Mouse (Mus musculus): ENCODE measurements around the gene Ttyh1. TPM values are rescaled to one million over a fixed set of nuclear protein-coding genes. Genes with fewer than 3 reads are reported as not detected.
"Not testable (repeated sequence)": the region's sequence is repeated elsewhere in the genome, so short reads cannot be mapped to it uniquely, and the experiment has no call there.

Ttyh1 gene
- total and polyA plus RNA-seq, 3 experiments, result 0.15 to 0.26 TPM; not detected in 1

DNA sequence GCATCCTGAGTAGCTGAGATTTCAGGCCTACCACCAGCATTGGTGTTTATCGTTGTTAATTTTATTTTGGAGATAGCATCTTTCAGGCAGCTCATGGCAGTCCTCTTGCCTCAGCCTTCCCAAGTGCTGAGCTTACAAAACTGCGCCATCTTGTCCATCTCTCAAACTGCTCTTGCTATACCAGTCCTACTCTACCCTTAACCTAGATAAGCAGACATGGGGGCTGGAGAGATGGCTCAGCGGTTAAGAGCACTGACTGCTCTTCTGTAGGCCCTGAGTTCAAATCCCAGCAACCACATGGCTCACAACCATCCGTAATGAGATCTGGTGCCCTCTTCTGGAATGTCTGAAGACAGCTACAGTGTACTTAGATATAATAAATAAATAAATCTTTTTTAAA lies 42.4 kb downstream of the Ttyh1 start:
- H3K9ac ChIP-seq (ENCODE audit: control insufficient read depth, low read depth, low read length, poor library complexity, severe bottlenecking); H3K4me3 ChIP-seq (ENCODE audit: control insufficient read depth in 1 of 2, insufficient read depth in 1 of 2, low read depth in 2 of 2, low read length in 2 of 2); H3K79me2 ChIP-seq (ENCODE audit: control insufficient read depth, insufficient read depth, low read length, poor library complexity); H3K27me3 ChIP-seq (ENCODE audit: control insufficient read depth in 1 of 2, insufficient read depth in 2 of 2, low read length in 2 of 2); H3K9me3 ChIP-seq (replicated peaks; ENCODE audit: insufficient read depth, low read length); H3K4me1 ChIP-seq (ENCODE audit: control insufficient read depth in 1 of 2, insufficient read depth in 2 of 2, low read length in 2 of 2); DNase-seq (ENCODE audit: low read depth, low spot score); H3K36me3 ChIP-seq (ENCODE audit: control insufficient read depth in 1 of 2, insufficient read depth in 2 of 2, low read length in 2 of 2); H3K27ac ChIP-seq (ENCODE audit: control insufficient read depth, low read depth, low read length): not testable (repeated sequence)
- peak; percentile 71; the same call in 1 of the 2 replicates for TF ChIP-seq TBP (IDR thresholded peaks at IDR 0.05; ENCODE audit: low read depth, low read length)

DNA sequence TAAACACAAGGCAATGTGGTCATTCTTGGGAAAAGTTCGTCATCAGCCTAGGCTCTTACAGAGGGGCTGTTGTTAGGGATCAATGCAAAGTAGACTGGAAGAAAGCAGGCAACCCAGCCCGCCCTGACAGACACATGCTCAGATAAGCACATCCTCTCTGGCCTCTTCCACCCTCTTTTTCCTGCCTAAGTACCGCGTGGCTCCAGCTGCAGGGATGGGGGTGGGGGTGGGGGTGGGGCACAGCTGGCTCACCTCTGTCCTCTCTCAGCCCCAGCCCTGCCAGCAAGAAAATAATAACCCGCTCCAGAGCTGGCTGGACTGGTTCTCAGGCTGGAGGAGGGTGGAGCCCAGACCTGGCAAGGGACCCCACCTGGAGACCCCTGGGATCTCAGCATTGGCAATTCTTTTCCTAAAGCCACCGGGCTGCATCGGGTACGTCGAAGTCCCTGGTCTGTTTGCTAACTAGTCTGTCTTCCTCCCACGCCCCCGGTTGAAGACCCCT lies 44.4 kb downstream of the Ttyh1 start:
- Histone ChIP-seq H3K27me3 (ENCODE audit: control insufficient read depth in 1 of 2, insufficient read depth in 2 of 2, low read length in 2 of 2) (peaks cover 0 to 3% of the 10 kb centered on the region in 2 experiments; a peak in 3 of 4 replicates), H3K4me1 (ENCODE audit: control insufficient read depth in 1 of 2, insufficient read depth in 2 of 2, low read length in 2 of 2) (0 out of 4 replicates have a peak, but pooled peaks cover 0 to 2% of the 10 kb centered on the region in 2 experiments), H3K9me3 (replicated peaks; ENCODE audit: insufficient read depth, low read length) (no peaks in the 10 kb centered on the region), H3K9ac (ENCODE audit: control insufficient read depth, low read depth, low read length, poor library complexity, severe bottlenecking) (no peak overlapping the region), H3K27ac (ENCODE audit: control insufficient read depth, low read depth, low read length) (no peak overlapping the region), H3K79me2 (ENCODE audit: control insufficient read depth, insufficient read depth, low read length, poor library complexity) (no peaks in the 10 kb centered on the region), H3K36me3 (ENCODE audit: control insufficient read depth in 1 of 2, insufficient read depth in 2 of 2, low read length in 2 of 2) (no peaks in the 10 kb centered on the region), H3K4me3 (ENCODE audit: control insufficient read depth in 1 of 2, insufficient read depth in 1 of 2, low read depth in 2 of 2, low read length in 2 of 2) (no peak overlapping the region)
- no peak for TF ChIP-seq NELFE (IDR thresholded peaks at IDR 0.05; ENCODE audit: low read depth, low read length)
- TF ChIP-seq CHD2 (IDR thresholded peaks at IDR 0.05; ENCODE audit: low read length), result no peak
- no peak for DNase-seq (ENCODE audit: low read depth, low spot score)

DNA sequence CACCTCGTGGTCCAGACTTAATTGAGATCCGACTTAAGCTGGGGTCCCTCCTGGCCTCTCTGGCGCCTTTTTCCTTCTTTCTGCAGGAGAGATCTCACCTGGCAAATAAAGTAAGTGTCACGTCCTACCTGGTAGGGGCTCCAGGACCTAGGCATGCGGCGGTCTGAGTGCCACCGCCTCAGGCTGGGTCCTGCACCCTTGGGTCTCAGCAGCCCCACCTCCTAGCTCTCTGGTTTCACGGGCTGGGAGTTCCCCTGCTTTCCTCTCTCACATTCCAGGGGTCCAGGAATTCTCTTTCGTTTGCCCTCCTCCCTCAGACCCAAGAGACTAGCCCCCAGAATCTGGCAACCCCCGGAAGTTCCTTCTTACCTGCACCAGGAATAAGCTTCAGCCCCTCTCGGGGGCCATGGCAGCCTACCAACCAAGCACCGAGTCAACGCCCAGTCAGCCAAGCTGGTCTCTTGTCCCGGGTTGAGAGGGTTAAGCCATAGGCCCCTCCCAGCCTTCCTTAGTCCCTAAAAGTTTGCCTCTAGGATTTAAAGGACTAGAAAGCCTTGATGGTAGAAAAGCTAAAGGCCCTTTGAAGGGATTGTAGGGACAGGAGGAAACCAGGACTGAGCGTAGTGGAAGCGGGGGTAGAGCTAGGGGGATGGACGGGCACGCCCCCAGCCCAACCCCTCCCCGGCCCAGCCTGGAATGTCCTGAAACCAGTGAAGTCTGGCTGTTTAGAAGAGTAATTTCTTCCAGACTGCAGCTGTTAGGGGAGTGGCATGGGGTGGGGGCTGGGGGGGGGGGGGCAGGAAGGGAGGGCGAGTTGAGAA lies 45.1 kb downstream of the Ttyh1 start, which contains the start of gene Cdc42ep5:
Cdc42ep5 (minus strand) TSS at position 771 of the 821 bp plus-strand sequence.
- no peak for DNase-seq (ENCODE audit: low read depth, low spot score)
- H3K4me1 ChIP-seq (ENCODE audit: control insufficient read depth in 1 of 2, insufficient read depth in 2 of 2, low read length in 2 of 2), result 0 out of 4 replicates have a peak, but pooled peaks cover 0 to 2% of the 10 kb centered on the region in 2 experiments
- H3K9ac ChIP-seq (ENCODE audit: control insufficient read depth, low read depth, low read length, poor library complexity, severe bottlenecking), result no peak within 1 kb of the TSS
- H3K27me3 ChIP-seq (ENCODE audit: control insufficient read depth in 1 of 2, insufficient read depth in 2 of 2, low read length in 2 of 2), result no peaks in the 10 kb centered on the region; a peak in 2 of 4 replicates
- H3K79me2 ChIP-seq (ENCODE audit: control insufficient read depth, insufficient read depth, low read length, poor library complexity), result no peaks in the 10 kb centered on the region
- H3K4me3 ChIP-seq (ENCODE audit: control insufficient read depth in 1 of 2, insufficient read depth in 1 of 2, low read depth in 2 of 2, low read length in 2 of 2), result no peak within 1 kb of the TSS
- no peaks in the 10 kb centered on the region for H3K36me3 ChIP-seq (ENCODE audit: control insufficient read depth in 1 of 2, insufficient read depth in 2 of 2, low read length in 2 of 2)
- H3K9me3 ChIP-seq (replicated peaks; ENCODE audit: insufficient read depth, low read length), result no peaks in the 10 kb centered on the region
- H3K27ac ChIP-seq (ENCODE audit: control insufficient read depth, low read depth, low read length), result no peak within 1 kb of the TSS
- TF ChIP-seq CTCF (IDR thresholded peaks at IDR 0.05 in 2 of 3, conservative IDR thresholded peaks at IDR 0.05 in 1 of 3; ENCODE audit: control insufficient read depth in 1 of 3, insufficient read depth in 1 of 3, low read depth in 2 of 3, low read length in 3 of 3, poor library complexity in 1 of 3, severe bottlenecking in 1 of 3) (no peak), MAX (IDR thresholded peaks at IDR 0.05; ENCODE audit: low read length) (no peak), USF1 (IDR thresholded peaks at IDR 0.05; ENCODE audit: low read depth, low read length) (no peak), NELFE (IDR thresholded peaks at IDR 0.05; ENCODE audit: low read depth, low read length) (no peak), NRF1 (IDR thresholded peaks at IDR 0.05; ENCODE audit: insufficient read depth, low read depth, low read length, poor library complexity, severe bottlenecking) (no peak), GATA1 (IDR thresholded peaks at IDR 0.05; ENCODE audit: low read depth, low read length) (no peak), SIN3A (IDR thresholded peaks at IDR 0.05; ENCODE audit: low read length) (no peak), TBP (IDR thresholded peaks at IDR 0.05; ENCODE audit: low read depth, low read length) (no peak)

Measured in MEL (cell line).